Mouse (Mus musculus) intestine, postnatal 0 days (tissue): ENCODE results near the gene Gm49361. TPM values are rescaled to one million over a fixed set of nuclear protein-coding genes. Genes with fewer than 3 reads are reported as not detected.

ENCODE experiments used
- ATAC-seq: fragments of 200-750 bp; cut with Nextera tagmentation; 2 replicates; pipeline ENCODE4 v1.8.0; 2017; ENCODE audit warnings: mild to moderate bottlenecking, moderate TSS enrichment, moderate library complexity
- H3K27ac ChIP-seq: fragments of 300-500 bp; sonication (generic); 2 replicates; pipeline ENCODE4 v1.5.1; 2014; ENCODE audit warnings: mild to moderate bottlenecking, low read depth, low read length, moderate library complexity
- H3K27me3 ChIP-seq: fragments of 300-500 bp; sonication (generic); replicated peaks from 2 replicates; pipeline ENCODE4 v1.6.1; 2014; ENCODE audit warnings: low read length, mixed read lengths; ENCODE audit not compliant: control insufficient read depth, insufficient read depth
- H3K36me3 ChIP-seq: fragments of 300-500 bp; sonication (generic); 2 replicates; pipeline ENCODE4 v1.6.1; 2014; ENCODE audit warnings: mild to moderate bottlenecking, moderate library complexity; ENCODE audit not compliant: control insufficient read depth, insufficient read depth
- H3K4me1 ChIP-seq: fragments of 300-500 bp; sonication (generic); replicated peaks from 2 replicates; pipeline ENCODE4 v1.6.1; 2014; ENCODE audit warnings: antibody characterized with exemption, low read length, mixed read lengths; ENCODE audit not compliant: control insufficient read depth, insufficient read depth
- H3K4me2 ChIP-seq: fragments of 300-500 bp; sonication (generic); replicated peaks from 2 replicates; pipeline ENCODE4 v1.6.1; 2014; ENCODE audit warnings: low read depth, mild to moderate bottlenecking, moderate library complexity
- H3K4me3 ChIP-seq: fragments of 300-500 bp; sonication (generic); 2 replicates; pipeline ENCODE4 v1.5.1; 2014; ENCODE audit warnings: low read depth, low read length
- H3K9ac ChIP-seq: fragments of 300-500 bp; sonication (generic); 2 replicates; pipeline ENCODE4 v1.6.1; 2014; ENCODE audit warnings: mild to moderate bottlenecking, low read depth, low read length
- H3K9me3 ChIP-seq: fragments of 300-500 bp; sonication (generic); 2 replicates; pipeline ENCODE4 v1.6.1; 2016; ENCODE audit warnings: mixed run types; ENCODE audit not compliant: control insufficient read depth
- CTCF ChIP-seq: sonication (generic); IDR thresholded peaks from 2 replicates; pipeline ENCODE4 v1.5.1; 2016; ENCODE audit warnings: low read depth, mild to moderate bottlenecking, control low read depth, antibody characterized with exemption, moderate library complexity
- WGBS: fragments of 180-500 bp; shearing (Covaris S2); extraction: QIAGEN DNeasy Blood & Tissue Kit; methylation state at CpG from one replicate; pipeline ENCODE4 v1.1.7; 2014; 5-methylcytosine and 5-hydroxymethylcytosine counted together
- polyA plus RNA-seq: library from polyadenylated mRNA; unstranded; fragments of >200 nt; fragmentation: Nextera tagmentation; extraction: Ambion mirVana; gene quantifications from 2 replicates; pipeline ENCODE4 v1.2.1, GENCODE M21; 2015

The Gm49361 gene
- polyA plus RNA-seq, 1 experiment from 2014 or later = not detected

DNA sequence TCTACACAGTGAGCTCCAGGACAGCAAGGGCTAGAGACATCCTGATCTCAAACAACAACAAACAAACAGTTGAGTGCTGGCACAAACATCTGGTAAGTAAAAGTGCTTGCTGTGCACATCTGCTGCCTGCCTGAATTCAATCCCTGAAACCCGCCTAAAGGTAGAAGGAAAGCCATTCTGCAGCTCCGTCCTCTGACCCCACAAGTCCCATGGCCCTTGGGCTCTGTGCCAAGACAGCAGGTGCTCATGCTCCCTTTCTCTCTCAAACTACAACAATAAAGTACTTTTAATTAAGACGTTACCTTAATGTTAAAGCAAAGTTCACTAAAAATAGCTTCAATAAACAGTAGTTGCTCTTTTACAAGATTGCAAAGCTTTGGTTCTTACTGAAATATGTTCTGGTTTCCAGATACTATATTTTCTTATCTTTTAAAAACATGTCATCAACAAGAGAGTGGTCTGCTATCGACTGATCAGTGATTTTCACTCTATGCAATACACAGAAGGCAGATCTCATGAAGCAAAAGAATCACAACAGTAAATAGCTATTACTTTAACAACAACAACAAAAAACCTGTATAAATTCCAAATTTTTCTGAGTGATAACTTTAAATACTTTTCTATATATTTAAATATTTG is 125.2 kb downstream of the Gm49361 start:
- 0 out of 2 replicates have a peak, but pooled peaks cover 3% of the 10 kb centered on the region for H3K4me1 ChIP-seq
- H3K27me3 ChIP-seq = no peaks in the 10 kb centered on the region
- no peak overlapping the region for H3K4me3 ChIP-seq
- 34% methylated on average over 4 of the region's 4 CpGs for WGBS
- TF ChIP-seq CTCF = no peak
- no peak overlapping the region for H3K4me2 ChIP-seq
- no peak overlapping the region for H3K27ac ChIP-seq
- H3K9me3 ChIP-seq = no peaks in the 10 kb centered on the region
- peaks cover 15% of the 10 kb centered on the region for H3K36me3 ChIP-seq
- no peak for ATAC-seq
- no peak overlapping the region for H3K9ac ChIP-seq

DNA sequence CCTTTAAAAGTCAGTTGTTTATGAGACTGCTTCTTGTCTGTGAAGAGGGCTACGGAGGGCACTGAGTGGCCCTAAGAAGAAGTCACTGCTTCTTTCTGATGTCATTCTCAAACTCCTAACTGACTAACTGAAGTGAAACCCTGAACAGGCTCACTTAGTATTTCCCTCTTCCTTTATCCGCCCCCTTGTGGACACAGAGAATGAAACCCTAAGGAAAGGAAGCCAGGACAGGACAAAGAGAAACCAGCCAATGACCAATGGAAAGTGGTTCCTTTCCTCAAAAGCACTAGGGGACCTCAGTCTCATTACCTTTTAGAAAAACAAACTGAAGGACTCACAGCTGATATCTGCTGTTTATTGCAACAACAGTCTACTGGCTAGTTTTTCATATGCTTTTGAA is 126.4 kb downstream of the Gm49361 start:
- peak; percentile 86 for TF ChIP-seq CTCF
- no peak overlapping the region for H3K9ac ChIP-seq
- no peaks in the 10 kb centered on the region for H3K9me3 ChIP-seq
- H3K4me3 ChIP-seq = no peak overlapping the region
- 51% methylated on average over 2 of the region's 2 CpGs for WGBS
- H3K36me3 ChIP-seq = peaks cover 6% of the 10 kb centered on the region
- ATAC-seq = 0 out of 2 replicates have a peak, but pooled peaks have one; percentile 28
- no peaks in the 10 kb centered on the region for H3K27me3 ChIP-seq
- no peak overlapping the region for H3K4me2 ChIP-seq
- 0 out of 2 replicates have a peak, but pooled peaks cover 3% of the 10 kb centered on the region for H3K4me1 ChIP-seq
- no peak overlapping the region for H3K27ac ChIP-seq

DNA sequence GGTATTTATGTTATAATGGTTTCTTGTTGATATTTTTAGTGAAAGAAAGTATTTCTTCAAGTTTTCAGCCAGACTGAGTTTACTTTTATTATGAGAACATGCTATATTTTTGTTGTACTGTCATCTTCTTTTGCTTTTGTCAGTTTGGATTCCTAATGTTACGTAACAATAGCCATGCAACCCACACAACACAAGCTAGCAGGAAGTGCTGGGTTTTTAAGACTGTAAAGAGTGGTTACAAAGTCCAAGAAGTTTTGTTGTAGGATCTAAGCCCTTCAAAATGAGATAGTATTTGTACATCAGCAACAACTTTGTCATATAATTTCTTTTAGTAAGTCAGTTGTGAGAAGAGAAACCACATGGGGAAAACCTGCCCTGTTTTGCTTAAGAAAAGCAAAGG is 128.2 kb downstream of the Gm49361 start:
- no peak overlapping the region for H3K4me2 ChIP-seq
- H3K9me3 ChIP-seq = no peaks in the 10 kb centered on the region
- WGBS = 58% methylated on average over 1 of the region's 1 CpGs
- no peak overlapping the region for H3K4me3 ChIP-seq
- ATAC-seq = no peak
- TF ChIP-seq CTCF = no peak
- H3K4me1 ChIP-seq = 0 out of 2 replicates have a peak, but pooled peaks cover 3% of the 10 kb centered on the region
- H3K9ac ChIP-seq = no peak overlapping the region
- no peak overlapping the region for H3K27ac ChIP-seq
- H3K36me3 ChIP-seq = 0 out of 2 replicates have a peak, but pooled peaks cover 6% of the 10 kb centered on the region
- no peaks in the 10 kb centered on the region for H3K27me3 ChIP-seq

DNA sequence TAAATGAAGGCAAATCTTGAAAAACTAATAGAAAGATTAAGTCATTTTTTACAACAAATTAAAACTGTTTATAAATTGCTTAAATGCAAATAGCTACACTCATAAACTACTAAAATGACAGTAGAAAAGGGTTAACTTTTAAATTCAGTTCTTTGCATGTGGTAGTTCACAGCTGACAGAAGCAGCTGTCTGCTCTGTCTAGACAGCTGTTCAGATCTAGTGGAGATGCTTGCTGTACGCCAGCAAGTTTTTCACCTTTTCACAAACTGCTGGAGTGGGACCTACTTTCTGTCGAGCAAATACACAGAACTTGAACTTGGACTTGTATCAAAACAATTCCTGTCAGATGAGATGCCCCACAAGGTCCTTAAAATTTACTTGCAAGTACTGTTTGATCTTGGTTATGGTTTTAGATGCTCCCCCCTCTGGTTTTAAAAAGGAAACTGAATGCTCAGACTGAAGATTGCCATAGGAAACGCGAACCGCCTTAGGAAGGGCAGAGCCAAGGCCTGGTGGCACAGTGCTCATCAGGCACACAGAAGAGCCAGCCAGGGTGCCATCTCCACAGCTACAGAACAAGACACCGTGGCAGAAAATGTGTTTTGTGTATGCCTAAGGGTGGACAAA is 129.5 kb downstream of the Gm49361 start:
- H3K27ac ChIP-seq = no peak overlapping the region
- TF ChIP-seq CTCF = no peak
- H3K9ac ChIP-seq = no peak overlapping the region
- 84% methylated on average over 6 of the region's 6 CpGs for WGBS
- no peak overlapping the region for H3K4me2 ChIP-seq
- no peak overlapping the region for H3K4me3 ChIP-seq
- no peaks in the 10 kb centered on the region for H3K27me3 ChIP-seq
- no peak for ATAC-seq
- H3K36me3 ChIP-seq = no peaks in the 10 kb centered on the region
- no peaks in the 10 kb centered on the region for H3K9me3 ChIP-seq
- H3K4me1 ChIP-seq = 0 out of 2 replicates have a peak, but pooled peaks cover 3% of the 10 kb centered on the region

DNA sequence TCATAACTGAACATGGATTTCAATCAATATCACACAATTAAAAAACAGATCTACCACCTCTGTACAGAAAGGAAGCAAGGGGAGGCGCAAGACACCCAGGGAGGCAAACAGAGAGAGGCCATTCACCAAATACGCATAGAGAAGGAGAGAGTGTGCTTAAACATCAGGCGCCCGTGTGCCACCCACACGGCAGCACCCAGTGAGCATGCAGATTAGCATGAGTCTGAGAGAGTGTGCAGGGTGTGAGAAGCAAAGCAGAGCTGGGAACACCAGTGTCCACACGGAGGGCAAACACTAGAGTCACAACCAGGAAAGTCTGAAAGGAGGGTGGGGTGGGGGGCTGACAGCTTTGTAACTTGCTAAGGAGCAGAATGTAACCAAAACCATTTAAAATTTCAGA is 130.1 kb downstream of the Gm49361 start:
- Histone ChIP-seq H3K27me3 (no peaks in the 10 kb centered on the region), H3K9me3 (no peaks in the 10 kb centered on the region), H3K27ac (no peak overlapping the region), H3K36me3 (no peaks in the 10 kb centered on the region), H3K4me1 (0 out of 2 replicates have a peak, but pooled peaks cover 3% of the 10 kb centered on the region), H3K4me2 (no peak overlapping the region), H3K9ac (no peak overlapping the region), H3K4me3 (no peak overlapping the region)
- ATAC-seq = no peak
- 85% methylated on average over 6 of the region's 6 CpGs for WGBS
- no peak for TF ChIP-seq CTCF

DNA sequence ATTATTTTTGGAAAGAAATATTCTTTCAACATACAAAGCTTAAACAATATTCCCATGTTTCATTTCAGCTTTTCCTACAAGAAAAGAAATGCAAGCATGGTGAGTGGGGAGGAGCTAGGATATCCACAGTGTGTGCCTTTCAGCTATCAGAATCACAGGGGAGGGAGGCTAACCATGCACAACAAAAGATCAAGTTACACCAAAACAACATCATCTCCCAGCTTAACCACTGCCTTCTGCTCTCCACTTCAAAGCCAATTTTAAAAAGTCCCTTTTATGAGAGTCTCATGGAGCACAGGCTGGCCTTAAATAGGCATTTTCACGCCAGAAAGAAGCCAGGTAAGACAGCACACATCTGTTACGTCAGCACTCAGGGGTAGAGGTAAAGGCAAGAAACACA is 134.9 kb downstream of the Gm49361 start:
- H3K9me3 ChIP-seq = no peaks in the 10 kb centered on the region
- H3K27me3 ChIP-seq = no peaks in the 10 kb centered on the region
- ATAC-seq = no peak
- H3K36me3 ChIP-seq = no peaks in the 10 kb centered on the region
- no peak for TF ChIP-seq CTCF
- H3K9ac ChIP-seq = no peak overlapping the region
- no peak overlapping the region for H3K4me3 ChIP-seq
- WGBS = 92% methylated on average over 2 of the region's 2 CpGs
- H3K27ac ChIP-seq = no peak overlapping the region
- no peak overlapping the region for H3K4me2 ChIP-seq
- H3K4me1 ChIP-seq = no peaks in the 10 kb centered on the region
